Mouse (Mus musculus): ENCODE results near the gene Duoxa1. TPM values are rescaled to one million over a fixed set of nuclear protein-coding genes. Genes with fewer than 3 reads are reported as not detected.

Gene Duoxa1
- total and polyA plus RNA-seq, 3 experiments: not detected

- peaks cover 0 to under 1% of the 10 kb centered on the region in 2 experiments; a peak in 1 of 4 replicates for H3K27me3 ChIP-seq (ENCODE audit: control insufficient read depth in 1 of 2, insufficient read depth in 2 of 2, low read length in 2 of 2)
Measured at GRCm38 (mm10) chr2:122266407-122267193, 46.9 kb downstream of the Duoxa1 start.

GRCm38 (mm10) chr2:122264690-122265089 lies 48.8 kb downstream of the Duoxa1 start:
- H3K79me2 ChIP-seq (ENCODE audit: control insufficient read depth, insufficient read depth, low read length, poor library complexity): no peaks in the 10 kb centered on the region
- no peak for TF ChIP-seq ETS1 (IDR thresholded peaks at IDR 0.05; ENCODE audit: low read depth, low read length)
- TF ChIP-seq MYB (IDR thresholded peaks at IDR 0.05; ENCODE audit: low read depth, low read length): no peak
- TF ChIP-seq SMC3 (IDR thresholded peaks at IDR 0.05; ENCODE audit: low read depth, low read length): no peak
- no peak for TF ChIP-seq TCF12 (IDR thresholded peaks at IDR 0.05; ENCODE audit: low read depth, low read length)
- no peak overlapping the region for H3K9ac ChIP-seq (ENCODE audit: control insufficient read depth, low read depth, low read length, poor library complexity, severe bottlenecking)
- no peaks in the 10 kb centered on the region for H3K9me3 ChIP-seq (replicated peaks; ENCODE audit: insufficient read depth, low read length)
- H3K4me3 ChIP-seq (ENCODE audit: control insufficient read depth in 1 of 2, insufficient read depth in 1 of 2, low read depth in 2 of 2, low read length in 2 of 2): no peak overlapping the region
- no peaks in the 10 kb centered on the region for H3K27me3 ChIP-seq (ENCODE audit: control insufficient read depth in 1 of 2, insufficient read depth in 2 of 2, low read length in 2 of 2)
- H3K4me1 ChIP-seq (ENCODE audit: control insufficient read depth in 1 of 2, insufficient read depth in 2 of 2, low read length in 2 of 2): peaks cover 0 to 3% of the 10 kb centered on the region in 2 experiments; a peak in 1 of 4 replicates
- DNase-seq (ENCODE audit: low read depth, low spot score): no peak
- H3K36me3 ChIP-seq (ENCODE audit: control insufficient read depth in 1 of 2, insufficient read depth in 2 of 2, low read length in 2 of 2): no peaks in the 10 kb centered on the region; a peak in 1 of 4 replicates
- H3K27ac ChIP-seq (ENCODE audit: control insufficient read depth, low read depth, low read length): no peak overlapping the region

More at GRCm38 (mm10) chr2:122266407-122267193, 46.9 kb downstream of the Duoxa1 start:
- H3K79me2 ChIP-seq (ENCODE audit: control insufficient read depth, insufficient read depth, low read length, poor library complexity): no peaks in the 10 kb centered on the region
- no peak overlapping the region for H3K9ac ChIP-seq (ENCODE audit: control insufficient read depth, low read depth, low read length, poor library complexity, severe bottlenecking)
- TF ChIP-seq RCOR1 (IDR thresholded peaks at IDR 0.05; ENCODE audit: low read depth, low read length) (no peak), MYB (IDR thresholded peaks at IDR 0.05; ENCODE audit: low read depth, low read length) (no peak), MEF2A (IDR thresholded peaks at IDR 0.05; ENCODE audit: extremely low read depth, insufficient replicate concordance, low read depth, low read length, poor library complexity, severe bottlenecking) (no peak), TAL1 (IDR thresholded peaks at IDR 0.05; ENCODE audit: low read length) (no peak), CTCF (IDR thresholded peaks at IDR 0.05 in 2 of 3, conservative IDR thresholded peaks at IDR 0.05 in 1 of 3; ENCODE audit: control insufficient read depth in 1 of 3, insufficient read depth in 1 of 3, low read depth in 2 of 3, low read length in 3 of 3, poor library complexity in 1 of 3, severe bottlenecking in 1 of 3) (no peak), CHD2 (IDR thresholded peaks at IDR 0.05; ENCODE audit: low read length) (no peak), SMC3 (IDR thresholded peaks at IDR 0.05; ENCODE audit: low read depth, low read length) (no peak)
- peaks cover 0 to 17% of the 10 kb centered on the region in 2 experiments; a peak in 2 of 4 replicates for H3K4me1 ChIP-seq (ENCODE audit: control insufficient read depth in 1 of 2, insufficient read depth in 2 of 2, low read length in 2 of 2)
- peaks cover 0 to 4% of the 10 kb centered on the region in 2 experiments; a peak in 2 of 4 replicates for H3K36me3 ChIP-seq (ENCODE audit: control insufficient read depth in 1 of 2, insufficient read depth in 2 of 2, low read length in 2 of 2)
- H3K9me3 ChIP-seq (replicated peaks; ENCODE audit: insufficient read depth, low read length): no peaks in the 10 kb centered on the region
- no peak overlapping the region for H3K27ac ChIP-seq (ENCODE audit: control insufficient read depth, low read depth, low read length)
- no peak overlapping the region for H3K4me3 ChIP-seq (ENCODE audit: control insufficient read depth in 1 of 2, insufficient read depth in 1 of 2, low read depth in 2 of 2, low read length in 2 of 2)
- DNase-seq (ENCODE audit: low read depth, low spot score): no peak

GRCm38 (mm10) chr2:122260729-122261128 lies 52.8 kb downstream of the Duoxa1 start:
- H3K36me3 ChIP-seq (ENCODE audit: control insufficient read depth in 1 of 2, insufficient read depth in 2 of 2, low read length in 2 of 2): peaks cover 0 to 3% of the 10 kb centered on the region in 2 experiments; a peak in 2 of 4 replicates
- DNase-seq (ENCODE audit: low read depth, low spot score): no peak
- no peak overlapping the region for H3K4me3 ChIP-seq (ENCODE audit: control insufficient read depth in 1 of 2, insufficient read depth in 1 of 2, low read depth in 2 of 2, low read length in 2 of 2)
- no peaks in the 10 kb centered on the region for H3K79me2 ChIP-seq (ENCODE audit: control insufficient read depth, insufficient read depth, low read length, poor library complexity)
- no peaks in the 10 kb centered on the region for H3K27me3 ChIP-seq (ENCODE audit: control insufficient read depth in 1 of 2, insufficient read depth in 2 of 2, low read length in 2 of 2)
- H3K27ac ChIP-seq (ENCODE audit: control insufficient read depth, low read depth, low read length): no peak overlapping the region
- TF ChIP-seq POLR2A (IDR thresholded peaks at IDR 0.05; ENCODE audit: control insufficient read depth in 1 of 2, insufficient read depth in 1 of 2, low read depth in 1 of 2, low read length in 2 of 2, poor library complexity in 1 of 2) (no peak), NRF1 (IDR thresholded peaks at IDR 0.05; ENCODE audit: insufficient read depth, low read depth, low read length, poor library complexity, severe bottlenecking) (no peak), USF2 (IDR thresholded peaks at IDR 0.05; ENCODE audit: borderline replicate concordance in 1 of 2, insufficient read depth in 1 of 2, low read depth in 1 of 2, low read length in 2 of 2) (no peak), HCFC1 (IDR thresholded peaks at IDR 0.05; ENCODE audit: low read depth, low read length) (no peak), UBTF (IDR thresholded peaks at IDR 0.05; ENCODE audit: borderline replicate concordance, insufficient read depth, low read depth, low read length) (no peak), SMC3 (IDR thresholded peaks at IDR 0.05; ENCODE audit: low read depth, low read length) (no peak), SIN3A (IDR thresholded peaks at IDR 0.05; ENCODE audit: low read length) (no peak), ELF1 (IDR thresholded peaks at IDR 0.05; ENCODE audit: low read depth, low read length) (no peak), CHD2 (IDR thresholded peaks at IDR 0.05; ENCODE audit: low read length) (no peak), RCOR1 (IDR thresholded peaks at IDR 0.05; ENCODE audit: low read depth, low read length) (no peak), TAL1 (IDR thresholded peaks at IDR 0.05; ENCODE audit: low read length) (no peak), ZNF384 (IDR thresholded peaks at IDR 0.05; ENCODE audit: low read depth, low read length) (no peak), ETS1 (IDR thresholded peaks at IDR 0.05; ENCODE audit: low read depth, low read length) (no peak), TBP (IDR thresholded peaks at IDR 0.05; ENCODE audit: low read depth, low read length) (no peak), MXI1 (IDR thresholded peaks at IDR 0.05; ENCODE audit: low read depth, low read length) (no peak), ZMIZ1 (IDR thresholded peaks at IDR 0.05; ENCODE audit: low read depth, low read length) (no peak)
- no peak overlapping the region for H3K9ac ChIP-seq (ENCODE audit: control insufficient read depth, low read depth, low read length, poor library complexity, severe bottlenecking)
- no peaks in the 10 kb centered on the region for H3K4me1 ChIP-seq (ENCODE audit: control insufficient read depth in 1 of 2, insufficient read depth in 2 of 2, low read length in 2 of 2)
- H3K9me3 ChIP-seq (replicated peaks; ENCODE audit: insufficient read depth, low read length): no peaks in the 10 kb centered on the region

All from MEL (cell line).